Mouse (Mus musculus) neural tube, embryonic 13.5 days (tissue): ENCODE measurements around the gene Xpa. TPM values are rescaled to one million over a fixed set of nuclear protein-coding genes. Genes with fewer than 3 reads are reported as not detected.

Experiments used
- ATAC-seq: fragments of 200-750 bp; cut with Nextera tagmentation; 2 replicates; pipeline ENCODE4 v1.8.0; 2017; ENCODE audit warnings: low read depth, mild to moderate bottlenecking, moderate TSS enrichment, moderate library complexity
- H3K27ac ChIP-seq: fragments of 300-500 bp; sonication (generic); replicated peaks from 2 replicates; pipeline ENCODE4 v1.5.1; 2015; ENCODE audit warnings: moderate library complexity, mild to moderate bottlenecking, inconsistent platforms
- H3K27me3 ChIP-seq: fragments of 300-500 bp; sonication (generic); 2 replicates; pipeline ENCODE4 v1.6.1; 2015; ENCODE audit warnings: mild to moderate bottlenecking, inconsistent platforms
- H3K36me3 ChIP-seq: fragments of 300-500 bp; sonication (generic); 2 replicates; pipeline ENCODE4 v1.6.1; 2015; ENCODE audit warnings: mild to moderate bottlenecking, inconsistent platforms
- H3K4me1 ChIP-seq: fragments of 300-500 bp; sonication (generic); replicated peaks from 2 replicates; pipeline ENCODE4 v1.6.1; 2015; ENCODE audit warnings: inconsistent platforms
- H3K4me2 ChIP-seq: fragments of 300-500 bp; sonication (generic); 2 replicates; pipeline ENCODE4 v1.6.1; 2015; ENCODE audit warnings: inconsistent platforms, mild to moderate bottlenecking, moderate library complexity
- H3K4me3 ChIP-seq: fragments of 300-500 bp; sonication (generic); 2 replicates; pipeline ENCODE4 v1.5.1; 2015; ENCODE audit warnings: mild to moderate bottlenecking, inconsistent platforms
- H3K9ac ChIP-seq: fragments of 300-500 bp; sonication (generic); 2 replicates; pipeline ENCODE4 v1.6.1; 2015; ENCODE audit warnings: moderate library complexity, mild to moderate bottlenecking, inconsistent platforms
- H3K9me3 ChIP-seq: fragments of 300-500 bp; sonication (generic); 2 replicates; pipeline ENCODE4 v1.6.1; 2016; ENCODE audit warnings: inconsistent platforms
- WGBS: fragments of 180-500 bp; shearing (Covaris S2); methylation state at CpG from one replicate; pipeline ENCODE4 v1.1.7; 2015; 5-methylcytosine and 5-hydroxymethylcytosine counted together
- polyA plus RNA-seq: library from polyadenylated mRNA; unstranded; fragments of >200 nt; fragmentation: Nextera tagmentation; extraction: Ambion mirVana; gene quantifications from 2 replicates; pipeline ENCODE4 v1.2.1, GENCODE M21; 2015

Gene Xpa
- polyA plus RNA-seq, 1 experiment from 2014 or later, result 32.8 TPM

- no peaks in the 10 kb centered on the region for H3K9me3 ChIP-seq
- 84% methylated on average over 1 of the region's 1 CpGs for WGBS
- H3K36me3 ChIP-seq, result peaks cover 71% of the 10 kb centered on the region
Observed at GRCm38 (mm10) chr4:46115308-46115707, 80.8 kb downstream of the Xpa start.

GRCm38 (mm10) chr4:46111361-46111760 lies 84.8 kb downstream of the Xpa start:
- no peaks in the 10 kb centered on the region for H3K27me3 ChIP-seq
- H3K36me3 ChIP-seq, result peaks cover 32% of the 10 kb centered on the region
- H3K4me2 ChIP-seq, result no peak overlapping the region
- H3K9me3 ChIP-seq, result no peaks in the 10 kb centered on the region
- no peak overlapping the region for H3K9ac ChIP-seq
- 75% methylated on average over 3 of the region's 3 CpGs for WGBS
- ATAC-seq, result no peak
- H3K4me3 ChIP-seq, result no peak overlapping the region
- H3K27ac ChIP-seq, result no peak overlapping the region
- no peaks in the 10 kb centered on the region for H3K4me1 ChIP-seq

More at GRCm38 (mm10) chr4:46115308-46115707, 80.8 kb downstream of the Xpa start:
- ATAC-seq, result no peak
- Histone ChIP-seq H3K27me3 (no peaks in the 10 kb centered on the region), H3K9ac (no peak overlapping the region), H3K27ac (no peak overlapping the region), H3K4me1 (no peaks in the 10 kb centered on the region), H3K4me3 (no peak overlapping the region), H3K4me2 (no peak overlapping the region)

- Histone ChIP-seq H3K27me3 (no peaks in the 10 kb centered on the region), H3K4me2 (no peak overlapping the region), H3K4me3 (no peak overlapping the region), H3K27ac (no peak overlapping the region), H3K4me1 (no peaks in the 10 kb centered on the region), H3K36me3 (peaks cover 20% of the 10 kb centered on the region), H3K9ac (no peak overlapping the region), H3K9me3 (no peaks in the 10 kb centered on the region)
- ATAC-seq, result no peak
- WGBS, result 98% methylated on average over 8 of the region's 8 CpGs
Observed at GRCm38 (mm10) chr4:46110084-46110483, 86.0 kb downstream of the Xpa start.

Other genes starting within 250 kb of the Xpa start
- 24.0 and 25.2 TPM in 2 replicates for gene Tdrd7, start 231.0 kb downstream of the Xpa start, polyA plus RNA-seq
- gene Tmod1, start 157.4 kb downstream of the Xpa start, polyA plus RNA-seq, result 3.8 and 4.0 TPM in 2 replicates
- 84.1 and 98.4 TPM in 2 replicates for gene Ncbp1, start 57.7 kb downstream of the Xpa start, polyA plus RNA-seq
- 35.2 and 36.5 TPM in 2 replicates for gene Tstd2, start 57.6 kb downstream of the Xpa start, polyA plus RNA-seq
- gene Foxe1, start 147.3 kb upstream of the Xpa start, polyA plus RNA-seq, result not detected in 2 replicates
- gene Trmo, start 193.1 kb upstream of the Xpa start, polyA plus RNA-seq, result 8.2 and 11.0 TPM in 2 replicates
- 0.37 and 0.60 TPM in 2 replicates for gene Hemgn, start 217.2 kb upstream of the Xpa start, polyA plus RNA-seq